Mouse (Mus musculus) layer of hippocampus, postnatal 14 days (tissue): ENCODE measurements around the gene Mettl22. TPM values are rescaled to one million over a fixed set of nuclear protein-coding genes. Genes with fewer than 3 reads are reported as not detected.

Source experiments
- DNase-seq, 2 experiments: peaks; one replicate each; pipeline ENCODE4 v3.0.0; 2021 to 2022; ENCODE audit warnings: low spot score in 2 of 2, mixed read lengths in 1 of 2
- total RNA-seq, 2 experiments: library from RNA; stranded (reverse); gene quantifications; 2 replicates each; pipeline ENCODE4 v1.2.3; 2021

Mettl22 gene
- total RNA-seq, 2 experiments from 2014 or later = 32.4 to 33.6 TPM

DNA sequence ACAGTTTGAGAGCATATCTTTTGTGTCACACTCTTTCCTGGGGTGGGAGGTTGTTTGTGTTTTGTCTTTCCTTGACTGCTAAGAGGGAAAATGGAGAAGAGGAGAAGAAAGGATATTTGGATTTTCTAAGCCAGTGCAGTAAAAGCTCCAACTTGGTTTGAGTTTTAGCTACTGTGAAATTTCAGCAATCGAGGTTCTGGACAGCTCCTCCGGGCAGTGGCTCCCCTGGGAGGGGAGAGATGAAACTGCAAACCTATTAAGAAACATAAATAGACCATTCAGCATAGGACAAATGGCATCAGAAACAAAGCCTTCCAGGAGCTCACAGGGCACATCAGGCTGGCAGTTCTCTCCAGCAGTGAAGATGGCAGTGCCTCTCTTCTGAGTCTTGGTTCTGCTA is 33.7 kb downstream of the Mettl22 start:
- no peak for DNase-seq

DNA sequence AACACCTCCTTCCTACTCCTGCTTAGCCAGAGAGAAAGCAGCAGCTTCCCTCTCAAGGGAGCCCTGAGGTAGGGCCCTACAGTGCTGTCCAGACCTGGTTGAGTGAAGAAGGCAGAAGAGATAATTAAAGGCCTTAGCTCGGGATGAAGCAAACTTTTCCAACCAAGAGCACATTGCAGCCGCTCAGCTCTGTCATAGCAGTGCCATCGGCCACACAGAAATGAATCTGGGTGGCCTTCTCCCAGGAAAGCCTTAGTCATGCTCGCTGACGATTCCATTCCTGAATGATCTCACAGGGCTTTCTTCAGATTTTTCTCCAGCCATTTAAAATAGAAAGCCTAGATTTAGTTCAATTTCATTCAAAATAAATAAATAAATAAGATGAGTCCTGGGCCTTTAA is 39.3 kb downstream of the Mettl22 start:
- no peak for DNase-seq

GRCm38 (mm10) chr16:8512830-8513229 is 42.2 kb downstream of the Mettl22 start:
- no peak for DNase-seq

DNA sequence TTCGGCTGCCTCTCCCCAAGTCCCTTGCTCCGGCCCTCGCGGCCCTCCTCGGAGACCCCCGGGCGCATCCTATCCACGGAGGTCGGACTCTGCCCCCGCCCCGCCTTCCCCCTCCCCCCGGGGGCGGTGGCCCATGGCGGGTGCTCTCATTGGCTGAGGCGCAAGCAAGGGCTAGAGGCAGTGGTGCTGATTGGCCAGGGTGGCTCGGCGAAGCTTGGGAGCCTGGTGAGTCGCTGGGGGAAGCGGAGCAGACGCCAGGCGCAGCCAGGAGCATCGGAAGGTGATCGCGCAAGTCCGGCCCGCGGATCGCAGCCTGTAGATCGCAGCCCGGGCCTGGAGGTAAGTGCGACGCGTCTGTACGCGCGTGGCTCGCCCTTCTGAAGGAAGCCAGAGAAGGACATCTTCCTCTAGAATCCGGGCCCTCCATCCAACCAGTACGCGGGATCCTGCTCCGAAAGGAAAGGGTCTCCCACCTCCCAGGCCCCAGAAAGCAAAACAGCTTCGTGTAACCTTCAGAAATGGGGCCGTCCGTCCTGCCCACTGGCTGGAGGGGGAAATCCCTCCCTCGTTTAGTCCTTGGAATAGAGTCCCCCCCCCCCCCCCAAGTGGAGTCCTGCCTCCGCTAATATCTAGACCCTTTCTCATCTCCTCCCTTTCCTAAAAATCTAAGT is 42.8 kb downstream of the Mettl22 start, which contains the start of gene Abat:
Gene Abat, plus strand, starts transcription at position 194 of the 671 bp plus-strand sequence.
- DNase-seq = peak; percentile 93 to 96

DNA sequence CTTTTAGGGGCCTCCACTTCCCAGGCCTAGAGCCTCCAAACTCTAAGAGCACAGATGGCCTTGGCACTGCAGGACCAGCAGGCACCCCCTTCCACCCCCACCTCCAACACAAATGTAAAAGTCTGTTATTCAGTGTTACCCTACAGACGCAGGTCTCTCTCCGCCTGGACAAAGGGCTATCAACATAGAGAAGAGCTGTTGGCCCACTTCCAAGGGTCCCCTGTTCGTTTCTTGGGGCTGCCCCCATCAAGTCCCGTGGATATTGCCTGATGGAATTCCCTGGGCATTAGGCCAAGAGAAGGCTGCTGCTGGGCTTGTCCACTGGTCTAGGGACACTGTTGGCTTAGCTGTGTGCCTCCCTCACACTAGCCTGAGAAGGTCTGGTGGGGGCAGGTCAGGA is 43.6 kb downstream of the Mettl22 start:
- DNase-seq = peak in 1 of 2 experiments; percentile 40

GRCm38 (mm10) chr16:8520525-8520924 is 49.9 kb downstream of the Mettl22 start:
- no peak for DNase-seq

GRCm38 (mm10) chr16:8521322-8521721 is 50.7 kb downstream of the Mettl22 start:
- no peak for DNase-seq

- DNase-seq = peak; percentile 37 to 55
These were observed 53.0 kb downstream of the Mettl22 start for GRCm38 (mm10) chr16:8523480-8524144.

GRCm38 (mm10) chr16:8524163-8524847 is 53.7 kb downstream of the Mettl22 start:
- no peak for DNase-seq

- no peak for DNase-seq
These were observed 54.7 kb downstream of the Mettl22 start for GRCm38 (mm10) chr16:8525293-8525692.

GRCm38 (mm10) chr16:8525877-8526276 is 55.3 kb downstream of the Mettl22 start:
- no peak for DNase-seq

DNA sequence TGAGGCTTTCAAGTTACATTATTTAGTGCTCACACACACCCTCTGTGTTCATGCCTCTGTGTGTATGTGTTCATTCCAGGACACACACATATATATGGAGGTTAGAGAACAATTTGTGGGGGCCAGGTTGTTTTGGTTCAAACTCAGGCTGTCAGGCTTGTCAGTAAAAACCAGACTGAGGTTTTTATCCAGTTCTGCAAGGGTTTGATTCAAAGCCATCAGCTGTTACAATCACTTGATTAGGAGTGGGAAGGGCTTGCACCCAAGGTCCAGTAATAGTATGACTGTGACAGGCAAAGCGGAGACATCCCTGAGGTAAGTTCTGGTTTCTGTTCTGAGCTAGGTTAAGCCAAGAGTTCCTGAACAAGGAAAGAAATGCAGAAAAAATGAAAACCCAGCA is 58.8 kb downstream of the Mettl22 start:
- no peak for DNase-seq

- no peak for DNase-seq
These were observed 59.4 kb downstream of the Mettl22 start for GRCm38 (mm10) chr16:8530018-8530417.

DNA sequence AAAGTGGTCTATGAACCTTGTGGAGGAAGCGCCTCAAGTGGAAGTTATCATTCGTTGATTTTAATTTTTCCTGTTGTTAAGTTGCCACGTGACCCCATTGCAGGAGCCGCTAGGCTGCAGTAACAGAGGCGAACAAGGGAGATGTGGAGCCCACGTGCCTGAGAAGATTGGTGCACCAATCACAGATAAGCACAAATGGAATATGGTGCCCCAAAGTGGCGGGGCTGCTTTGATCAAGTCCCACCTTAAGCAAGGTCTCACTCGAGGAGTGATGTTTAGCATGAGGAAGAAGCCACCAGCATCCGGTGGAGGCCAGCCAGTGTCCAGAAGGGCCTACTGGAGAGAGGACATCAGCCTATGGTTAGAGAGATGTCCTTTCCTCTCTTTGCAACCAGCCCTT is 61.9 kb downstream of the Mettl22 start:
- no peak for DNase-seq

- DNase-seq = no peak
These were observed 62.3 kb downstream of the Mettl22 start for GRCm38 (mm10) chr16:8532894-8533293.

GRCm38 (mm10) chr16:8533477-8533876 is 62.9 kb downstream of the Mettl22 start:
- no peak for DNase-seq

- DNase-seq = no peak
These were observed 64.0 kb downstream of the Mettl22 start for GRCm38 (mm10) chr16:8534466-8535200.

- no peak for DNase-seq
These were observed 64.8 kb downstream of the Mettl22 start for GRCm38 (mm10) chr16:8535411-8535810.

GRCm38 (mm10) chr16:8539150-8539865 is 68.7 kb downstream of the Mettl22 start:
- peak; percentile 64 to 81 for DNase-seq
